In genomic region chr14:32084761-32085485, GRCm38 (mm10) we compare ENCODE assay signal across 8 mouse cellular contexts. TPM values are rescaled to one million over a fixed set of nuclear protein-coding genes. Genes with fewer than 3 reads are reported as not detected.
DNase-seq lines count a peak whose midpoint lies in the region; ATAC-seq and TF ChIP-seq lines count a peak whose summit lies in the region.

Gene Oxnad1 (plus strand): TSS chr14:32085374.

- H3K9me3 ChIP-seq in heart, embryonic 11.5 days (replicated peaks; ENCODE audit: control insufficient read depth, low read length), result no peaks in the 10 kb centered on the region

- peak within 1 kb of the TSS; percentile 88 for H3K4me3 ChIP-seq in kidney, adult 2 months (ENCODE audit: insufficient read depth, low read depth, low read length)
- peak within 1 kb of the TSS; percentile 60 for H3K4me3 ChIP-seq in heart, embryonic 11.5 days (ENCODE audit: low read depth, low read length)

- H3K9ac ChIP-seq in heart, embryonic 11.5 days (ENCODE audit: low read depth, low read length), result peak within 1 kb of the TSS; percentile 85

- 2% methylated on average over 22 of the region's 22 CpGs for WGBS in kidney, adult 2 months
- 3% methylated on average over 22 of the region's 22 CpGs for WGBS in heart, embryonic 11.5 days (ENCODE audit: insufficient replicate concordance)

- TF ChIP-seq POLR2A in kidney, adult 2 months (IDR thresholded peaks at IDR 0.05; ENCODE audit: low read depth, low read length), result no peak

- ATAC-seq in heart, embryonic 11.5 days (replicated peaks; ENCODE audit: insufficient number of reproducible peaks, low FRiP score, low TSS enrichment), result peak; percentile 94

- no peaks in the 10 kb centered on the region; the same call in 1 of the 2 replicates for H3K36me3 ChIP-seq in kidney, adult 2 months (ENCODE audit: control insufficient read depth, insufficient read depth, low read length)
- H3K36me3 ChIP-seq in heart, embryonic 11.5 days (ENCODE audit: control insufficient read depth, insufficient read depth, low read length), result peaks cover 10% of the 10 kb centered on the region; the same call in 1 of the 2 replicates

- TF ChIP-seq CTCF in kidney, adult 2 months (conservative IDR thresholded peaks at IDR 0.05; ENCODE audit: insufficient read depth, insufficient read length, low read depth, low read length), result no peak

- peaks cover 3% of the 10 kb centered on the region; the same call in 1 of the 2 replicates for H3K4me1 ChIP-seq in kidney, adult 2 months (ENCODE audit: control insufficient read depth, insufficient read depth, low read length)
- H3K4me1 ChIP-seq in heart, embryonic 11.5 days (ENCODE audit: control insufficient read depth, insufficient read depth, low read length), result no peaks in the 10 kb centered on the region

- peak within 1 kb of the TSS; percentile 95 for H3K27ac ChIP-seq in kidney, adult 2 months (ENCODE audit: insufficient read depth, low read depth, low read length)
- peak within 1 kb of the TSS; percentile 94 for H3K27ac ChIP-seq in heart, embryonic 11.5 days (ENCODE audit: low read depth, low read length)

- H3K4me2 ChIP-seq in heart, embryonic 11.5 days, result peak within 1 kb of the TSS; percentile 70

- no peaks in the 10 kb centered on the region for H3K27me3 ChIP-seq in kidney, adult 2 months (replicated peaks; ENCODE audit: control insufficient read depth, insufficient read depth, low read length)
- no peaks in the 10 kb centered on the region for H3K27me3 ChIP-seq in heart, embryonic 11.5 days (ENCODE audit: control insufficient read depth, insufficient read depth, low read length)

- no peak for DNase-seq in kidney, adult 2 months
- no peak for DNase-seq in kidney, adult 9 months
- DNase-seq in ES-CJ7 (ENCODE audit: low read depth, low spot score), result peak; percentile 94
- peak; percentile 94 for DNase-seq in embryo, embryonic 11 days
- DNase-seq in layer of hippocampus, postnatal 36 days, result no peak
- peak; percentile 92 for DNase-seq in mesoderm, embryonic 11.5 days (ENCODE audit: low read depth, low spot score)
- no peak for DNase-seq in cerebellum, adult 11 months

RNA-seq across cellular contexts. Expression of gene Oxnad1, which starts in this region (rescaled TPM):
- polyA plus RNA-seq in kidney, adult 2 months (2012; rRNA removed), result 49.0 and 60.2 TPM in 2 replicates
- 25.6 and 31.9 TPM in 2 replicates for polyA plus RNA-seq in heart, embryonic 11.5 days (2014; fragmentation: Nextera tagmentation; extraction: Ambion mirVana)
- total RNA-seq in layer of hippocampus, postnatal 36 days (2021), result 10 to 100 TPM; 14.3 to 19.2 TPM

Comparison
In these comparisons a context has a peak if more than half of its experiments do, and no peak if none do; other contexts are left out.
1. DNase-seq: peak in ES-CJ7 (single experiment), embryo, embryonic 11 days (single experiment) and mesoderm, embryonic 11.5 days (single experiment); none in kidney, adult 2 months (single experiment), kidney, adult 9 months (single experiment), layer of hippocampus, postnatal 36 days (0 of 2) and cerebellum, adult 11 months (single experiment).